Mouse (Mus musculus): Measurements from ENCODE around the gene Fgfr2.

Gene Fgfr2

GRCm38 (mm10) chr7:130865613-130866591, 2257.2 kb downstream of the Fgfr2 start, which contains the start of gene Plekha1:
Gene Plekha1, plus strand, starts transcription at chr7:130865756.
- peak; percentile 98 for DNase-seq (ENCODE audit: low read depth, low spot score)

GRCm38 (mm10) chr7:130864711-130865110, 2258.4 kb downstream of the Fgfr2 start:
- DNase-seq (ENCODE audit: low read depth, low spot score) = no peak

GRCm38 (mm10) chr7:130862501-130862900, 2260.6 kb downstream of the Fgfr2 start:
- DNase-seq (ENCODE audit: low read depth, low spot score) = no peak

GRCm38 (mm10) chr7:130860721-130861142, 2262.4 kb downstream of the Fgfr2 start:
- DNase-seq (ENCODE audit: low read depth, low spot score) = peak; percentile 33

- no peak for DNase-seq (ENCODE audit: low read depth, low spot score)
These were observed 2263.2 kb downstream of the Fgfr2 start for GRCm38 (mm10) chr7:130859926-130860325.

GRCm38 (mm10) chr7:130857973-130858372, 2265.2 kb downstream of the Fgfr2 start:
- DNase-seq (ENCODE audit: low read depth, low spot score) = no peak

GRCm38 (mm10) chr7:130855681-130856080, 2267.5 kb downstream of the Fgfr2 start:
- no peak for DNase-seq (ENCODE audit: low read depth, low spot score)

GRCm38 (mm10) chr7:130854684-130855292, 2268.4 kb downstream of the Fgfr2 start:
- DNase-seq (ENCODE audit: low read depth, low spot score) = no peak

- DNase-seq (ENCODE audit: low read depth, low spot score) = peak; percentile 51
These were observed 2275.9 kb downstream of the Fgfr2 start for GRCm38 (mm10) chr7:130847164-130847718.

- DNase-seq (ENCODE audit: low read depth, low spot score) = no peak
These were observed 2283.6 kb downstream of the Fgfr2 start for GRCm38 (mm10) chr7:130839380-130840100.

- DNase-seq (ENCODE audit: low read depth, low spot score) = no peak
These were observed 2284.5 kb downstream of the Fgfr2 start for GRCm38 (mm10) chr7:130838658-130839025.

- no peak for DNase-seq (ENCODE audit: low read depth, low spot score)
These were observed 2285.1 kb downstream of the Fgfr2 start for GRCm38 (mm10) chr7:130837941-130838657.

- no peak for DNase-seq (ENCODE audit: low read depth, low spot score)
These were observed 2287.1 kb downstream of the Fgfr2 start for GRCm38 (mm10) chr7:130836066-130836465.

- no peak for DNase-seq (ENCODE audit: low read depth, low spot score)
These were observed 2287.9 kb downstream of the Fgfr2 start for GRCm38 (mm10) chr7:130834958-130835861.

- DNase-seq (ENCODE audit: low read depth, low spot score) = peak; percentile 86
These were observed 2288.9 kb downstream of the Fgfr2 start for GRCm38 (mm10) chr7:130834299-130834698.

GRCm38 (mm10) chr7:130831586-130831985, 2291.6 kb downstream of the Fgfr2 start:
- DNase-seq (ENCODE audit: low read depth, low spot score) = no peak

GRCm38 (mm10) chr7:130828475-130828874, 2294.7 kb downstream of the Fgfr2 start:
- DNase-seq (ENCODE audit: low read depth, low spot score) = peak; percentile 74

GRCm38 (mm10) chr7:130827844-130828403, 2295.2 kb downstream of the Fgfr2 start:
- peak; percentile 78 for DNase-seq (ENCODE audit: low read depth, low spot score)

- DNase-seq (ENCODE audit: low read depth, low spot score) = no peak
These were observed 2295.7 kb downstream of the Fgfr2 start for GRCm38 (mm10) chr7:130827431-130827830.

- no peak for DNase-seq (ENCODE audit: low read depth, low spot score)
These were observed 2296.8 kb downstream of the Fgfr2 start for GRCm38 (mm10) chr7:130826343-130826742.
